Mouse (Mus musculus) cerebellum, postnatal 10 days (tissue): Measurements from ENCODE around the gene Mtfp1.
"Not testable (repeated sequence)": the region's sequence is repeated elsewhere in the genome, so short reads cannot be mapped to it uniquely, and the experiment has no call there.

Experiments
- DNase-seq, 2 experiments: peaks; one replicate each; pipeline ENCODE4 v3.0.0; 2021; ENCODE audit warnings: mixed read lengths in 2 of 2

Mtfp1 gene

DNA sequence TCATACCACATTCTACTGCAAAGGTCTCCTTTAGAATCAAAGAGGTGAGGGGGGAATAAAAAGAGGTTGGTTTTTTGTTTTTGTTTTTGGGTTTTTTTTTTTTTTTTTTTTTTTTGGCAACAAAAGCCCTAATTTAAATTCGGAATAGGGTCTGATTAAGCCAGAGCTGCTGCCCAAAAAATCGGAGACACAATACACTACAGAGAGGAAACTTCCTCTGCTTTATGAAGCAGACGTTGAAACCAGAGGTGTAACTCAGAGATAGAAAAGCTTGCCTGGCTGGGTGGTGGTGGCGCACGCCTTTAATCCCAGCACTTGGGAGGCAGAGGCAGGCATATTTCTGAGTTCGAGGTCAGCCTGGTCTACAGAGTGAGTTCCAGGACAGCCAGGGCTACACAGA lies 19.3 kb upstream of the Mtfp1 start:
- DNase-seq, result not testable (repeated sequence)

GRCm38 (mm10) chr11:4113970-4114369 lies 18.7 kb upstream of the Mtfp1 start:
- DNase-seq, result no peak

DNA sequence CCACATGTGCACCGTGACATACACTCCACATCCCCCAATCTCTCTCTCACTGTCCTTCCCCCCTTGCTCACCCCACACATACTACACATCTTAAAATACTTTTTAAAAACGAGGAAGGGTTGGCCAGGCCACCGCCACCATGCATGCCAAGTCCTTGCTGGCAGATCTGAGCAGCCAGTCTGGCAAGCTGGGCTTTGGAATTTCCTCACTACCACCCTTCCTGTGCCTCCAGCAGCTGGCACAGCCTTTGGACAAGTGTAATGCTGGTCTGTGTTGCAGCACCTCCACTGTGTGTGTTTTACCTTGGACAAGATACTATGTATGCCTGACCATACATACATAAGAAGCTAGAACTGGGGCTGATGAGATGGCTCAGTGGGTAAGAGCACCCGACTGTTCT lies 18.3 kb upstream of the Mtfp1 start:
- DNase-seq, result peak in 1 of 2 experiments; percentile 28

DNA sequence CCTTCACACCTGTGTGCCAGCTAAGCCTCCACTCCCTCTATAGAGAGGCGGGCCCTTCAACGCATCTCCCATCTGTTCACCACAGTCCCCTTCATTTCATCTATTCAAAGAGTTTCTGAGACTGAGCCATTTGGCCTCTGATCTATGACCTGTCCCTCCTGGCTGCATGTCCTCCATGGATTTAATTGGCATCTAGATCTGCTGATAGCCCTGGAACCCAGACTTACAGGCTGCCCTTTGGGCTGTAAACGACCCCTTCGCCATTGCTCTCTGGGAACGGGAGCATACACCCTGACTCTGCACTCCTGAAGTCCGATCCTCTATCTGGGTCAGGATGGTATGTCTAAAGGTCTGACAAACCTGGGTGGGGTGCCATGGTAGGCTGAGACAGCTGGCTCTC lies 17.6 kb upstream of the Mtfp1 start:
- no peak for DNase-seq

DNA sequence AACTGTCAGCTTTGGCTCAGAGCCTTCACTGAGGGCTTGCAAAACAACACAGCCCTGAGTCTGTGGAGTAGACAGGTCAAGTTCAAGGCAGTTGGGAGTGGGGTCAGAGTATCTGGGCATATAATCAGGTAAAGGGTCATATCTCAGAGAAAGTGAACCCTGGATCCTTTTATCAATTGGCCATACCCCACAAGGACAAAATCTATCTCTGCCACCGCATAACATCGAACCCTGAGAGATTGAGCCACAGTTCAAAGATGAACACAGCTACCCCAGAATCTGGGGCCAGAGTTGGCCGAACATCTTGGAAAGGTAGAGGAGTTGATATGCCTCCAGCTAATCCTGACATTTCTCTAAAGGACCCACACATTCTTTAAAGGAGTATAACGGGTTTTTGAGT lies 16.8 kb upstream of the Mtfp1 start:
- no peak for DNase-seq

- no peak for DNase-seq
Observed at GRCm38 (mm10) chr11:4108691-4109090, 13.4 kb upstream of the Mtfp1 start.

DNA sequence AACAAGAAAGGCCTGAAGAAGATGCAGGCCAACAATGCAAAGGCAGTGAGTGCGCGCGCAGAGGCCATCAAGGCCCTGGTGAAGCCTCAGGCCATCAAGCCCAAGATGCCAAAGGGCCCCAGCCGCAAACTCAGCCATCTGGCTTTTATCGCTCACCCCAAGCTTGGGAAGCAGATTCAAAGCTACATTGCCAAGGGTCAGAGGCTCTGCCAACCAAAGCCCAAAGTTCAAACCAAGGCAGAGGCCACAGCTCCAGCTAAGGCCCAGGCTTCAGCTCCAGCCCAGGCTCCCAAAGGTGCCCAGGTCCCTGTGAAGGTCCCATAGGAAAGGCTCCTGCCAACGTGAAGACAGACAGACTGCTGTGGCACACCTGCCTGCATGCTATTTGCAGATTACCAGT lies 12.7 kb upstream of the Mtfp1 start:
- DNase-seq, result not testable (repeated sequence)

GRCm38 (mm10) chr11:4105444-4105843 lies 10.2 kb upstream of the Mtfp1 start:
- DNase-seq, result no peak

GRCm38 (mm10) chr11:4104989-4105388 lies 9.7 kb upstream of the Mtfp1 start:
- DNase-seq, result no peak

GRCm38 (mm10) chr11:4103522-4103921 lies 8.3 kb upstream of the Mtfp1 start:
- DNase-seq, result no peak

DNA sequence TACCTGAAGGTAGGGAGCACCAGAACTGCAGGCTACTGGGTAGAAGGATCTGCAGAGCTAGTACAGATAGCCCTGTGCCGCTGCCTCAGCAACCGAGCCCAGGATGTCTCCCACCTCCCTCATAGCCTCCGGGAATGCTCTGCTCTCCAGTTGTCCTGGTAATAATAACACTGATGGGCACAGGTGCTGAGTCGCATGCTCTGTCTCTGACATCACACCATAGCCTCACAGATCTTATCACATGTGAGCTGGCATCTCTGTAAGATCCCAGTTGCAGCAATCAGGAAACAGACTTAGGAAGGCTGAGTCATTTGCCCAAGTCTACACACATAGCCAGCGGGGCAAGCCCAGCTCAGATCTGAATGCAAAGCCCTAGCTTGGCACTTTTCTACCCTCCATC lies 6.6 kb upstream of the Mtfp1 start:
- DNase-seq, result no peak

GRCm38 (mm10) chr11:4099447-4099846 lies 4.2 kb upstream of the Mtfp1 start:
- DNase-seq, result no peak

DNA sequence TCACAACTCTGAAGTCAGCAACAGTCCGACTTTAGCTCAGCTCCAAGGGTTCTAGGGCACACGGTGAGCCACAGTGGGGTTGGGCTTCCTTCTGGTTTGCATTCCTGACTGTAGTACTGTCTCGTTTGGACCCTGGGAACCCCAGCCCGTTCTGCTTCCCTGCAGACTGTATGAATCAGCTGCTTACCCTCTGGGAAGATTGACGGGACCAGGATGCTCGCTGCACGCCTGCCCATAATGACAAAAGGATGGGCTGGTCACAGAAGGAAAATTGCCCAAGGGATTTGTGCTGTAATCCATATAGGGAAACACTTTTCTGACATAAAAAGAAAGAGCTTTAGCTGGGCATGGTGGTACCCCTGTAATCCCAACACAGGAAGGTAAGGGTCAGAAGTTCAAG lies 3.6 kb upstream of the Mtfp1 start:
- DNase-seq, result no peak

- peak in 1 of 2 experiments; percentile 30 for DNase-seq
Observed at GRCm38 (mm10) chr11:4098120-4098519, 2.9 kb upstream of the Mtfp1 start.

DNA sequence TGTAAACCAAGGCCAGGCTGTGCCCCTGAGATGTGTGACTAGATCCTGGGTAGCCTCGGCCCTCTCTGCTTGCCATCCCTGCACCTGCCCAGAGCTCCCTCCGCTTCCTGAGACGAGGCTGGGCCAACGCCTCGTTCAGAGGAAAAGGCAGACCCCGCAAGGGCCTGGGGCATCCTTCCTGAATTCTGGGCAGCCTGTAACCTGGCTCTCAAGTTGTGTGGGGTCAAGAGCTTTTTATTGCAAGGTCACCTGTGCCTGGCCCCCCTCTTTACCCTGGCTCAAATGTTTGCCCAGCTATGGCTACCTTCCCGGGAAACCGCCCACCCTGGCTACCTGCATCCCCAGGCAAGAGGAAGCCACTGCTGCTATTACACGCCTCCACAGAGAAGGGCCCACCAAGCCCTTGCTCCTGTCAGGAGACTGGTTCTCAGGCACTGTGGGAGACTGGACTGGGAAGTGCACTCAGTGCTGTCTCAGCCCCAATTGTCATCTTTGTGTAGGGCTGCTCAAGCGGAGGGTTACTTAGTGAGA lies 1.9 kb upstream of the Mtfp1 start:
- peak in 1 of 2 experiments; percentile 43 for DNase-seq

GRCm38 (mm10) chr11:4096054-4096984 lies 1.1 kb upstream of the Mtfp1 start:
- peak; percentile 98 to 99 for DNase-seq

DNA sequence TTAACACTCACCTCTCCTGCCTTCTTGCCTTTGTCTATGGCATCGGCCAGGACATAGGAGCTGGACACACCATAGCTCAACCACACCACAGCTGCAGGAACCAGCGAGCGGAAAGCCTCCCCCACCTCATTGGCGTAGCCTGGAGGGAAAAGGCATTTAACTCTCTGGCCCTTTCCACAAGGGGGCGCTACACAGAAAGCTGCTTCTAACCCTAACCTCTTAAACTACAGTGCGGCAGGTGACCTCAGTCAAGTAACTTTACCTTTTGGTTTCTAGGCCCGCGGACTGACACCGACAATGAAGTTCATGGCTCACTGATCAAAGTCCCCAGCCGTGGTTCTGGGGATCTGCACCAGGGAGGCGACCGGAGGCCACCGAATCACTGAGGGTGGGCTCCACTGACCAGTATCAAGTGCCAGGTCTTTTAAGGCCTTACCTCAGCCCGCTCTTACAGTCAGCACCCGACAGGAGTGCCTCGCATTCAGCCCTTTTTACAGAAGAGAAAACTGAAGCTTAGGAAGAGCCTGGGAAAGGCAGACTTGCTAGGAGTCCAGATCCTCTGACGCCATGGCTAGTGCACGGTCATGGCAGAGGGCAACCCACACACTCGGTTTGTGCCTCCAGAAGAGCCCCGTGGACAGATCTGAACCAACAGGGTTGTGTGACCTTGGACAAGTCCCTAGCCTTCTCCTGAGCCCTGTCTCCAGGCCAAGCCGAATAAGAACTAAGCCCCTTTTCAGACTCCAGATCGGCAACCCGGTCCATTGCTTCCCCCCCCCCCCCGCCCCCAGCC lies 671 bp downstream of the Mtfp1 start:
- peak; percentile 76 to 83 for DNase-seq

DNA sequence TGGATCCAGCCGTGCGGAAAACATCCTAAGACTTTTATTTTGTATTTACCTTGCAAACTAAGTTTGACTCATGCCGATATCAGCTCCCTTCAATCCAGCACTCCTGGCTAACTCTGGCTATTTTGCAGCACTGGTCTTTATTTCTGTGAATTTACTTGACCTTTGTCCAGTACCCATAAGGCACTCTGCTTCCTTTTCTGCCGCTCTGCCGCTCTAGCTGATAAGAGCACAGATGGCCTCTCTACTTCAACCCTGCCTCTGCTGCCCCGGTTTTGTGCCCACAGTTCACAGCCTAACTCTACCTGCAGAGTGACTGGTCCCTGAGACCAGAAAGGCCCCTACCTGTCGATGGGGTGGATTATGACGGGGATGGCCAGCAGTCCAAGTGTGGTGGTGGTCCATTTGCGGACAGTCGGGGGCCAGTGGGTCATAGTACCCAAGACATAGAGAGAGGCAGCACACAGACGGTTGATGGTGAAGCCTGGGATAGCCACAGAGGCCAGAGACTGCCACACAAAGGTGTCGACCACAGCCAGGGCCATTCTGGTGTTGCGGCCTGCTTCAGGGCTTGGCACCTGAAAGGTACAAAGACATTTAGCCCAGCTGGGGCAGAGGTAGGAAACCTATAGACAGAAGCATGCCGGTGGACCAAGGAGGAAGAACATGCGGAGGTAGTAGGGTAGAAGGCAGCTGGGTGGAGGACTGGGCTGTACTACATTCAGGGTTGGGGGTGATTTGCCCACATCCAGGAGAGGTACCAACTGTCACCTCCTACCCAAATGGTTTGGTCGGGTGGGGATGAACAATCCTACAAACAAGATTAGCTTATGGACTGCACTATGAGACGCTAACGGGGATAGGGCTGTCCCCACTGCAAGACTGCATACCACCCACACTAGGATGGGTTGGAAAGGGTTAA lies 1.5 kb downstream of the Mtfp1 start:
- DNase-seq, result no peak

DNA sequence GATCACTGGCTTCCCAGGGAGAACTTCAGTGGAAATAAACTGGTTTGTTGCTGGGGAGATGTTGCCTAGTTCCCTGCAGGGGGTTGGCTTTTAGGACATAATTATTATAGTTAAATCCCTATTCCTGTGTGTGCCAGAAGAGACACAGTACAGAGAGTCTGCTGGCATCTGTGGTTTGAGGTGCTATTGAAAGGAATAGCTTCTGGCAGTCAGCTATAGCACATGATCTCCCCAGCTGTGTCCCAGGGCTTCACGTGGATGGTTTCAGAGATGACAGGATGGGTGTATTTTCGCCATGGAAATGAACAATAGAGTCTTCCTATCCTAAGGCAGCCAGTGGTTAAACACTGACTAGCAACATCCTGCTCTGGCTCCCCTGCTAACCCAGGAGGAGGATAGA lies 8.0 kb downstream of the Mtfp1 start:
- no peak for DNase-seq

- DNase-seq, result peak; percentile 41 to 44
Observed at GRCm38 (mm10) chr11:4086246-4086645, 9.0 kb downstream of the Mtfp1 start.

GRCm38 (mm10) chr11:4083316-4084078 lies 11.7 kb downstream of the Mtfp1 start:
- DNase-seq, result peak; percentile 85 to 94

- peak; percentile 78 to 85 for DNase-seq
Observed at GRCm38 (mm10) chr11:4080219-4080618, 15.0 kb downstream of the Mtfp1 start.
